Mouse (Mus musculus): ENCODE data around the gene Gm49721. TPM values are rescaled to one million over a fixed set of nuclear protein-coding genes. Genes with fewer than 3 reads are reported as not detected.
"Not testable (repeated sequence)": the region's sequence is repeated elsewhere in the genome, so short reads cannot be mapped to it uniquely, and the experiment has no call there.

The Gm49721 gene
- total RNA-seq, 2 experiments from 2014 or later, result 0.55 TPM; not detected in 1

DNA sequence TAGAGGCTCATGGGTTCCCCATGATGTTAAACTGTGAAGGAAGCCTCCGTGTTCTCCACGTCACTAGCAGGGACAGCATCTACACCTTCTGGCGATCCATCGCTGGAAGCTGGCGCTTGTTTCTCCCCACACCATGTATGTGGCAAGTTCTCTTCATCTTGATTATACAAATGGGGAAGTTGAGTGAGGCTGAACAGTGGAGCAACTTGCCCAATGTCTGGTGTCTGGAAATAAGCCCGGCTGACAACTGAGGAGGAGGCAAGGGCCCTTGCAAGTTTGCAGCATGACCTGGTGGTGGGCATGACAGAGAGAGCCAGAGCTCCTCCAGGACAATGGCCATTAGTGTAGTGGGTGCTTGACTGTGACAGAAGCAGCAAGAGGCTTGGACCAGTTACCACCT, 96.8 kb downstream of the Gm49721 start:
- DNase-seq, result not testable (repeated sequence)

DNA sequence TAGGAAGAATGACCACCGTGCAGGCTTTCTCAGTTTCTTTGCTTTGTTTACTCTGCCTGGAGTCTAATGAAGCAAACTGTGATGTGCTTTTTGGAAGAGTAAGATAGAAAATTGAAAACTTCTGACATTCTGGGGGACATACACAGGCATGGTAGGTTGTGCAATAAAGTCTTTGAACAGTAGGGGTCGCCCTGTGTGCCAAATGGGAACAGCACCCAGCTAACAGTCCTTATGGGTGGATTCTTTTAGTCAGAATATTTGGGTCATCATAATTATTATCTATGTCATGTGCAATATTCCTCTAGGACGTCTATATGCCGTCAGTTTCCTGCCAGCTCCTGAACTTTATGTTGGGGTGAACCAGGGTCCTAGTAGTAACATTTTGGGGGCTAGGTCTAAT, 100.9 kb downstream of the Gm49721 start:
- DNase-seq, result peak; percentile 81

DNA sequence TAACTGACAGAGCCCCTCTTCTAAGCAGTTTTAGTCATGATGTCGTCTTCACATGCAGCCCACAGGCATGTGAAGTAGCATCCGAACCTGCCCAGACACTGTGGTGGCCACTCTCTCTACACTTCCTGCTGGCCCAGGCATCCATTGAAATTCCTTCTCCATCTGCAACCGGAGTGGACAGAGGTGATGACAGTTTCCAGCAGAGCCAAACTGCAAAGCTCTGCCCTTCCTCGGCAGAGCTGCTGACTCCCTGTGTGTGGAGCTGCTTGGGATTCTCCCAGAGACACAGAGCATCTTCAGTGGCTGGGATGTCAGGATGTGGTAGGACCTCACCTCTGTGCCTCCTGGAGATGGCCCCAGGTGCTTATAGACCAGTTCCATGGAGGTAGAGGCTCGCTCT, 105.8 kb downstream of the Gm49721 start:
- not testable (repeated sequence) for DNase-seq

DNA sequence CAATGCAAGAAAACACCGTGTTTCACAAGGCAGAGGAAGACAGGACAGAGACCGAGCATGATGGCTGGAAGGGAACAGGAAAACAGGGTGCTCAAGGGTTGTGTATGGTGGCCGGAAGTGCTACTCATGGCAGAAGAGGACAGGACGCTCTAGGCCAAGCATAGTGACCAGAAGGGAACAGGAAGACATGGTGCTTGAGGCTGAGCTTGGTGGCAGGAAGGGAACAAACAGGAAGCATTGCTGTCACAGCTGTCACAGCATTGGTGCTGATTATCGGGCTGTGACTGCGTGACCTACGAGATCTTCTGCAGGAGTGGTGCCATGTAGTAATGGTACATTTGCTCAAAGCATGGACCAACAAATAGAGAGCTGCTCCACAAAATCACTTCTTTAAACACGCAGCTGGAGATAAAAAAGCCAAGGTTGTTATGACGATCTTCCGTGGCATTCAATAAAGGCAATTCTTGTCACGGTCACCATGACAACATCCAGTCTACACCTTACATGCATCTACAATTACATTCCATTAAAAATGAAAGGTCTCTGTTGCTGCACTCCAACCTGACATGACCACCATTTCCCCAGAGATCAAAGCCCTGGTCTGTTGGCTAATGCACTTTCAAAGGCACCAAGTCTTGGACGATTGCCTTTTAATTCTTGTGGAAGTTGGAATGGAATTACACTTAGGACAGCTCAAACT, 106.9 kb downstream of the Gm49721 start:
- not testable (repeated sequence) for DNase-seq

DNA sequence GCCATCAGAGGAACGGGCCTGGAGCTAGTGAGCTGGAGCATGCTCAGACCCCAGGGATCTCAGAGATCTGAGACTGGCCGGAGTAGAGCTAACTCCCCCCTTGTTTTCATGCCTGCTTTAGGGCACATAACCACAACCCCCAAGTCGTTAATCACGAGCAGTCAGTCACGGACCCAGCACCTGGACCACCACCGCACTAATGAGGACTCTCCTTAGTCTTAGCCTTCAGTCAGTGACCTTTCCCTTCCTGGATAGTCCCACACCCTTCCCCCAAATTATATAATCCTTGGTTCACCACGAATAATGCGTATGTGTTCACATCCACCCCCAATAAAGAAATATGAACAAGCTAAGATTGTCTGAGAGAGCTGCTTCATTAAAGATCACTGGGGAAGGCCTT, 108.1 kb downstream of the Gm49721 start:
- DNase-seq, result not testable (repeated sequence)

Other genes starting within 250 kb of the Gm49721 start
- gene Ezr, start 196.1 kb upstream of the Gm49721 start, total RNA-seq (2021), result 10 to 100 TPM; 18.2 to 21.2 TPM
- 10 to 100 TPM; 41.9 to 45.7 TPM for gene Rsph3b, start 30.2 kb upstream of the Gm49721 start, total RNA-seq (2021)
- gene Tagap1, start 17.7 kb upstream of the Gm49721 start, total RNA-seq (2021), result 10 to 100 TPM; 11.0 to 17.0 TPM
- gene Rnaset2b, start 8.3 kb upstream of the Gm49721 start, total RNA-seq (2021), result 100 to 1,000 TPM; 295 to 316 TPM
- not detected for gene Gm1604a, start 46.7 kb downstream of the Gm49721 start, total RNA-seq (2021)
- 10 to 100 TPM; 12.9 to 23.2 TPM for gene Rps6ka2, start 191.2 kb downstream of the Gm49721 start, total RNA-seq (2021)